Mouse (Mus musculus) CH12.LX (cell line): Measurements from ENCODE around the gene Cuedc1. TPM values are rescaled to one million over a fixed set of nuclear protein-coding genes. Genes with fewer than 3 reads are reported as not detected.

Experiments
- DNase-seq: peaks from one replicate; pipeline ENCODE4 v3.0.0-alpha.2; 2013; ENCODE audit errors: extremely low read depth
- H3K27ac ChIP-seq: 2 replicates; pipeline ENCODE4 v1.5.1; 2012; ENCODE audit warnings: low read depth, mild to moderate bottlenecking, control low read depth, moderate library complexity; ENCODE audit not compliant: insufficient read depth
- H3K27me3 ChIP-seq: replicated peaks from 2 replicates; pipeline ENCODE3; 2012; ENCODE audit warnings: inconsistent platforms
- H3K36me3 ChIP-seq, 2 experiments: replicated peaks in 1 of 2; 2 replicates each; pipeline versions ENCODE3 to v1.6.1; 2012; ENCODE audit warnings: inconsistent platforms in 1 of 2, low read length in 1 of 2, mild to moderate bottlenecking in 1 of 2, mixed read lengths in 1 of 2, moderate library complexity in 1 of 2; ENCODE audit not compliant: control insufficient read depth in 1 of 2, insufficient read depth in 1 of 2
- H3K4me1 ChIP-seq, 2 experiments: 2 replicates each; pipeline ENCODE4 v1.6.1; 2012; ENCODE audit warnings: inconsistent platforms in 1 of 2, moderate library complexity in 1 of 2; ENCODE audit not compliant: insufficient read depth in 2 of 2, control insufficient read depth in 1 of 2
- H3K4me2 ChIP-seq: 2 replicates; pipeline ENCODE4 v1.6.1; 2012; ENCODE audit warnings: low read depth, mild to moderate bottlenecking, control low read depth; ENCODE audit not compliant: poor library complexity, insufficient read depth, severe bottlenecking
- H3K4me3 ChIP-seq, 3 experiments: fragments of 150-350 bp in 1 of 3; sonication (generic) in 1 of 3; replicated peaks in 1 of 3; 2 replicates each; pipeline versions ENCODE3 to v1.5.1; 2011 to 2012; ENCODE audit warnings: low read depth in 2 of 3, low read length in 2 of 3, mild to moderate bottlenecking in 2 of 3, moderate library complexity in 2 of 3, control low read depth in 1 of 3, improper control_type of control experiment in 1 of 3, inconsistent platforms in 1 of 3, mixed read lengths in 1 of 3; ENCODE audit not compliant: poor library complexity in 1 of 3
- H3K79me2 ChIP-seq: replicated peaks from 2 replicates; pipeline ENCODE4 v1.6.1; 2012; ENCODE audit warnings: mild to moderate bottlenecking, moderate library complexity; ENCODE audit not compliant: control insufficient read depth, poor library complexity, insufficient read depth, severe bottlenecking; ENCODE audit errors: extremely low read depth
- H3K9ac ChIP-seq: 2 replicates; pipeline ENCODE4 v1.6.1; 2012; ENCODE audit warnings: low read depth, mild to moderate bottlenecking, control low read depth, moderate library complexity; ENCODE audit not compliant: insufficient read depth
- H3K9me3 ChIP-seq: replicated peaks from 2 replicates; pipeline ENCODE3; 2012; ENCODE audit warnings: low read length, inconsistent platforms, mixed read lengths
- CHD2 ChIP-seq: IDR thresholded peaks from 2 replicates; pipeline ENCODE4 v1.6.1; 2011; ENCODE audit warnings: low read length, improper control_type of control experiment
- CTCF ChIP-seq, 2 experiments: IDR thresholded peaks in 1 of 2; conservative IDR thresholded peaks in 1 of 2; 2 replicates each; pipeline ENCODE4 v1.5.1; 2011 to 2012; ENCODE audit warnings: low read depth in 2 of 2, low read length in 2 of 2, improper control_type of control experiment in 1 of 2, inconsistent platforms in 1 of 2, mild to moderate bottlenecking in 1 of 2, moderate library complexity in 1 of 2
- E2F4 ChIP-seq: IDR thresholded peaks from 2 replicates; pipeline ENCODE4 v1.6.1; 2011; ENCODE audit warnings: low read depth, low read length, improper control_type of control experiment; ENCODE audit not compliant: insufficient replicate concordance
- ELF1 ChIP-seq: IDR thresholded peaks from 2 replicates; pipeline ENCODE4 v1.6.1; 2014; ENCODE audit warnings: low read depth, mild to moderate bottlenecking, inconsistent platforms, low read length, improper control_type of control experiment
- EP300 ChIP-seq: IDR thresholded peaks from 2 replicates; pipeline ENCODE4 v1.6.1; 2011; ENCODE audit warnings: low read length, improper control_type of control experiment
- GABPA ChIP-seq: IDR thresholded peaks from 2 replicates; pipeline ENCODE4 v1.6.1; 2012; ENCODE audit warnings: low read depth, low read length, improper control_type of control experiment, inconsistent platforms; ENCODE audit not compliant: insufficient replicate concordance
- HCFC1 ChIP-seq: IDR thresholded peaks from 2 replicates; pipeline ENCODE4 v1.6.1; 2012; ENCODE audit warnings: low read depth, mild to moderate bottlenecking, inconsistent platforms, low read length, improper control_type of control experiment
- JUND ChIP-seq: conservative IDR thresholded peaks from 2 replicates; pipeline ENCODE4 v1.6.1; 2011; ENCODE audit warnings: low read depth, low read length, improper control_type of control experiment
- KAT2A ChIP-seq: IDR thresholded peaks from 2 replicates; pipeline ENCODE4 v1.6.1; 2012; ENCODE audit warnings: low read length, improper control_type of control experiment, inconsistent platforms; ENCODE audit not compliant: insufficient replicate concordance
- MAFK ChIP-seq: IDR thresholded peaks from 2 replicates; pipeline ENCODE4 v1.6.1; 2011; ENCODE audit warnings: low read length, improper control_type of control experiment; ENCODE audit not compliant: insufficient replicate concordance
- MAX ChIP-seq: IDR thresholded peaks from 2 replicates; pipeline ENCODE4 v1.6.1; 2011; ENCODE audit warnings: low read length, improper control_type of control experiment
- MEF2A ChIP-seq: IDR thresholded peaks from 2 replicates; pipeline ENCODE4 v1.6.1; 2014; ENCODE audit warnings: low read depth, mild to moderate bottlenecking, inconsistent platforms, low read length, improper control_type of control experiment, borderline replicate concordance
- NRF1 ChIP-seq: IDR thresholded peaks from 2 replicates; pipeline ENCODE4 v1.6.1; 2014; ENCODE audit warnings: low read depth, mild to moderate bottlenecking, inconsistent platforms, low read length, improper control_type of control experiment, moderate library complexity
- POLR2AphosphoS2 ChIP-seq: IDR thresholded peaks from 2 replicates; pipeline ENCODE4 v1.6.1; 2011; ENCODE audit warnings: low read depth, low read length, improper control_type of control experiment
- RAD21 ChIP-seq: IDR thresholded peaks from 2 replicates; pipeline ENCODE4 v1.6.1; 2011; ENCODE audit warnings: low read depth, mild to moderate bottlenecking, low read length, improper control_type of control experiment, moderate library complexity
- SMC3 ChIP-seq: IDR thresholded peaks from 2 replicates; pipeline ENCODE4 v1.6.1; 2011; ENCODE audit warnings: low read depth, low read length, improper control_type of control experiment
- TBP ChIP-seq: conservative IDR thresholded peaks from 2 replicates; pipeline ENCODE4 v1.6.1; 2011; ENCODE audit warnings: low read depth, low read length, improper control_type of control experiment
- TCF12 ChIP-seq: IDR thresholded peaks from 2 replicates; pipeline ENCODE4 v1.6.1; 2014; ENCODE audit warnings: low read depth, mild to moderate bottlenecking, inconsistent platforms, low read length, improper control_type of control experiment
- UBTF ChIP-seq: IDR thresholded peaks from 2 replicates; pipeline ENCODE4 v1.6.1; 2012; ENCODE audit warnings: low read depth, mild to moderate bottlenecking, inconsistent platforms, low read length, improper control_type of control experiment, moderate library complexity
- USF1 ChIP-seq: IDR thresholded peaks from 2 replicates; pipeline ENCODE4 v1.6.1; 2014; ENCODE audit warnings: low read depth, mild to moderate bottlenecking, inconsistent platforms, low read length, improper control_type of control experiment
- USF2 ChIP-seq: conservative IDR thresholded peaks from 2 replicates; pipeline ENCODE4 v1.6.1; 2011; ENCODE audit warnings: low read depth, low read length, improper control_type of control experiment
- ZKSCAN1 ChIP-seq: IDR thresholded peaks from 2 replicates; pipeline ENCODE4 v1.6.1; 2012; ENCODE audit warnings: low read depth, inconsistent platforms, low read length, improper control_type of control experiment, borderline replicate concordance
- dilution Hi-C: fragments of 300-500 bp; cut with MboI; formaldehyde crosslinking; loops from 2 replicates; pipeline ENCODE4 v1.14.3; 2020; ENCODE audit warnings: low sequenced_read_pairs; ENCODE audit not compliant: extremely low pct_unique_long_range_greater_than_20kb, extremely low pct_ligation_motif_present
- in situ Hi-C: fragments of 300-500 bp; cut with MboI; formaldehyde crosslinking; loops from 3 replicates; pipeline ENCODE4 v1.14.3; 2019; ENCODE audit warnings: low sequenced_read_pairs, low pct_ligation_motif_present, low pct_unique_long_range_greater_than_20kb, mixed read lengths
- polyA plus RNA-seq: library from polyadenylated mRNA; unstranded; fragments of >175 nt; gene quantifications from 2 replicates; pipeline ENCODE4 v1.2.1, GENCODE M21; 2012; ENCODE audit warnings: low read depth; ENCODE audit not compliant: insufficient read length
- total RNA-seq, 2 experiments: library from RNA; depleted of rRNA; stranded (reverse); fragments of 300-350 nt in 1 of 2; fragments of >200 nt in 1 of 2; gene quantifications; 2 replicates each; pipeline ENCODE4 v1.2.3; 2012 to 2014

Cuedc1 gene
- total and polyA plus RNA-seq, 3 experiments = 0.20 to 0.51 (median 0.47) TPM

GRCm38 (mm10) chr11:88235221-88236203 is 137.7 kb downstream of the Cuedc1 start (continued):
- TF ChIP-seq ELF1 (no peak), TBP (no peak), MEF2A (no peak), HCFC1 (no peak), GABPA (no peak), CTCF (conservative IDR thresholded peaks at IDR 0.05 in 1 of 2, IDR thresholded peaks at IDR 0.05 in 1 of 2; ENCODE audit: low read depth in 2 of 2, low read length in 2 of 2) (no peak), MAX (0 out of 2 replicates have a peak, but pooled peaks have one; percentile 17), SMC3 (no peak), POLR2AphosphoS2 (no peak), JUND (no peak)

DNA sequence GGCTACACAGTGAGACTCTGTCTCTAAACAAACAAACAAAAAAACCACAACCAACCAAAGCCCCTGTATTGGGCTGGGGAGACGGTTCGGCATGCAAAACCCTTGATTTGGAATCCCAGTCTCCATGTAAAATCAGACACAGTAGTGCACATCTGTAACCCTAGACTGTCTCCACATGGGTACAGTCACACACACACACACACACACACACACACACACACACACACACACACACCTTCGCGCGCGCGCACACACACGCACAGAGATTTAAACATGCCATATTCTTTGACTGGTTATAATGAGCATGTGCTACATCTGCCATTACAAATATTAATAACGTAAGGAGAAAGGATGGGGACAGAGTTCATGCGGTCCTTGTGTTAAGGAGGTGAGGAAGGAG is 142.4 kb downstream of the Cuedc1 start:
- Histone ChIP-seq H3K27ac (no peak overlapping the region), H3K4me2 (no peak overlapping the region), H3K4me3 (no peak overlapping the region), H3K4me1 (peaks cover 8 to 30% of the 10 kb centered on the region in 2 experiments), H3K9ac (no peak overlapping the region), H3K79me2 (no peaks in the 10 kb centered on the region), H3K27me3 (no peaks in the 10 kb centered on the region), H3K36me3 (no peaks in the 10 kb centered on the region), H3K9me3 (peaks cover 8% of the 10 kb centered on the region)
- TF ChIP-seq JUND = no peak
- TF ChIP-seq USF1 = no peak
- no peak for TF ChIP-seq E2F4
- TF ChIP-seq ELF1 = no peak
- TF ChIP-seq CTCF (conservative IDR thresholded peaks at IDR 0.05 in 1 of 2, IDR thresholded peaks at IDR 0.05 in 1 of 2; ENCODE audit: low read depth in 2 of 2, low read length in 2 of 2) = no peak
- no peak for TF ChIP-seq MEF2A
- no peak for TF ChIP-seq ZKSCAN1
- TF ChIP-seq CHD2 = no peak
- no peak for TF ChIP-seq NRF1
- TF ChIP-seq EP300 = no peak
- no peak for TF ChIP-seq RAD21
- no peak for TF ChIP-seq KAT2A
- no peak for TF ChIP-seq TCF12
- TF ChIP-seq POLR2AphosphoS2 = no peak
- TF ChIP-seq MAX = no peak
- TF ChIP-seq MAFK = no peak
- TF ChIP-seq USF2 = no peak
- TF ChIP-seq UBTF = no peak
- DNase-seq = no peak
- in situ Hi-C loops (no loop called here), dilution Hi-C loops (no loop called here)
